Mouse (Mus musculus): ENCODE measurements around the gene Sec63.

The Sec63 gene

GRCm38 (mm10) chr10:42760999-42761900, at the start of gene Sec63:
Gene Sec63, plus strand, starts transcription at chr10:42761496.
- peak; percentile 96 to 98 for DNase-seq (ENCODE audit: low spot score in 2 of 2)

- DNase-seq (ENCODE audit: low spot score in 2 of 2): no peak
These were observed 46.6 kb upstream of the Sec63 start for GRCm38 (mm10) chr10:42714676-42715075.

- DNase-seq (ENCODE audit: low spot score in 2 of 2): no peak
These were observed 45.8 kb upstream of the Sec63 start for GRCm38 (mm10) chr10:42715366-42716035.

GRCm38 (mm10) chr10:42722116-42722515, 39.2 kb upstream of the Sec63 start:
- no peak for DNase-seq (ENCODE audit: low spot score in 2 of 2)

- DNase-seq (ENCODE audit: low spot score in 2 of 2): no peak
These were observed 37.7 kb upstream of the Sec63 start for GRCm38 (mm10) chr10:42723275-42724232.

- no peak for DNase-seq (ENCODE audit: low spot score in 2 of 2)
These were observed 31.7 kb upstream of the Sec63 start for GRCm38 (mm10) chr10:42729607-42730006.

GRCm38 (mm10) chr10:42734546-42735060, 26.7 kb upstream of the Sec63 start:
- DNase-seq (ENCODE audit: low spot score in 2 of 2): no peak

- DNase-seq (ENCODE audit: low spot score in 2 of 2): no peak
These were observed 9.5 kb upstream of the Sec63 start for GRCm38 (mm10) chr10:42751813-42752212.

- no peak for DNase-seq (ENCODE audit: low spot score in 2 of 2)
These were observed 7.0 kb upstream of the Sec63 start for GRCm38 (mm10) chr10:42754341-42754740.

GRCm38 (mm10) chr10:42759741-42760140, 1.6 kb upstream of the Sec63 start:
- no peak for DNase-seq (ENCODE audit: low spot score in 2 of 2)

GRCm38 (mm10) chr10:42760329-42760728, 967 bp upstream of the Sec63 start:
- DNase-seq (ENCODE audit: low spot score in 2 of 2): peak in 1 of 2 experiments; percentile 1

- peak; percentile 9 to 27 for DNase-seq (ENCODE audit: low spot score in 2 of 2)
These were observed 789 bp downstream of the Sec63 start for GRCm38 (mm10) chr10:42761901-42762669.

GRCm38 (mm10) chr10:42762670-42763058, 1.4 kb downstream of the Sec63 start:
- no peak for DNase-seq (ENCODE audit: low spot score in 2 of 2)

GRCm38 (mm10) chr10:42763246-42763645, 1.9 kb downstream of the Sec63 start:
- no peak for DNase-seq (ENCODE audit: low spot score in 2 of 2)

GRCm38 (mm10) chr10:42765344-42765743, 4.0 kb downstream of the Sec63 start:
- no peak for DNase-seq (ENCODE audit: low spot score in 2 of 2)

- no peak for DNase-seq (ENCODE audit: low spot score in 2 of 2)
These were observed 14.2 kb downstream of the Sec63 start for GRCm38 (mm10) chr10:42775450-42775849.

- DNase-seq (ENCODE audit: low spot score in 2 of 2): no peak
These were observed 19.5 kb downstream of the Sec63 start for GRCm38 (mm10) chr10:42780753-42781152.

GRCm38 (mm10) chr10:42781672-42782071, 20.4 kb downstream of the Sec63 start:
- no peak for DNase-seq (ENCODE audit: low spot score in 2 of 2)

- no peak for DNase-seq (ENCODE audit: low spot score in 2 of 2)
These were observed 39.6 kb downstream of the Sec63 start for GRCm38 (mm10) chr10:42800922-42801321.

- DNase-seq (ENCODE audit: low spot score in 2 of 2): no peak
These were observed 64.6 kb downstream of the Sec63 start for GRCm38 (mm10) chr10:42825923-42826322.

- no peak for DNase-seq (ENCODE audit: low spot score in 2 of 2)
These were observed 65.9 kb downstream of the Sec63 start for GRCm38 (mm10) chr10:42827155-42827554.
